In genomic region chr2:167833290-167833953, GRCm38 (mm10) we compare ENCODE assay signal across 8 mouse cellular contexts.
DNase-seq lines count a peak whose midpoint lies in the region; ATAC-seq lines count a peak whose summit lies in the region.

No protein-coding gene starts in this region.

- no peak overlapping the region for H3K4me3 ChIP-seq in intestine, embryonic 16.5 days (ENCODE audit: low read length)
- H3K4me3 ChIP-seq in liver, embryonic 15.5 days (replicated peaks), result no peak overlapping the region

- H3K27me3 ChIP-seq in intestine, embryonic 16.5 days (replicated peaks; ENCODE audit: control insufficient read depth, insufficient read depth, low read length), result no peaks in the 10 kb centered on the region
- H3K27me3 ChIP-seq in liver, embryonic 15.5 days, result peaks cover 11% of the 10 kb centered on the region

- H3K9me3 ChIP-seq in intestine, embryonic 16.5 days (ENCODE audit: control insufficient read depth, low read length), result no peaks in the 10 kb centered on the region; the same call in 1 of the 2 replicates
- no peaks in the 10 kb centered on the region for H3K9me3 ChIP-seq in liver, embryonic 15.5 days (replicated peaks)

- H3K9ac ChIP-seq in intestine, embryonic 16.5 days (ENCODE audit: low read depth, low read length), result peak overlapping the region; percentile 67
- H3K9ac ChIP-seq in liver, embryonic 15.5 days, result peak overlapping the region; percentile 18; the same call in 1 of the 2 replicates

- H3K4me1 ChIP-seq in intestine, embryonic 16.5 days (ENCODE audit: control insufficient read depth, insufficient read depth, low read length), result peaks cover 25% of the 10 kb centered on the region
- peaks cover 21% of the 10 kb centered on the region for H3K4me1 ChIP-seq in liver, embryonic 15.5 days (replicated peaks)

- WGBS in intestine, embryonic 16.5 days, result 22% methylated on average over 20 of the region's 20 CpGs
- 23% methylated on average over 20 of the region's 20 CpGs for WGBS in liver, embryonic 15.5 days (ENCODE audit: insufficient replicate concordance)

- H3K27ac ChIP-seq in intestine, embryonic 16.5 days (ENCODE audit: low read length), result peak overlapping the region; percentile 75
- H3K27ac ChIP-seq in liver, embryonic 15.5 days (replicated peaks), result no peak overlapping the region

- peak overlapping the region; percentile 31; the same call in 1 of the 2 replicates for H3K4me2 ChIP-seq in intestine, embryonic 16.5 days (ENCODE audit: low read depth, low read length)
- peak overlapping the region; percentile 30; the same call in 1 of the 2 replicates for H3K4me2 ChIP-seq in liver, embryonic 15.5 days

- no peaks in the 10 kb centered on the region for H3K36me3 ChIP-seq in intestine, embryonic 16.5 days (ENCODE audit: control insufficient read depth, insufficient read depth, low read length)
- no peaks in the 10 kb centered on the region for H3K36me3 ChIP-seq in liver, embryonic 15.5 days (replicated peaks)

- ATAC-seq in intestine, embryonic 16.5 days, result peak; percentile 74
- 0 out of 2 replicates have a peak, but pooled peaks have one; percentile 20 for ATAC-seq in liver, embryonic 15.5 days (ENCODE audit: insufficient read depth)

- DNase-seq in Muller cell, postnatal 12 days (ENCODE audit: inconsistent ontology term), result peak; percentile 79
- DNase-seq in adrenal gland, postnatal 4 days (ENCODE audit: low spot score in 2 of 2), result peak; percentile 44 to 69
- DNase-seq in heart, adult 18-20 months, result peak; percentile 92 to 95
- DNase-seq in ovary, postnatal 14 days (ENCODE audit: low spot score), result peak; percentile 55
- no peak for DNase-seq in layer of hippocampus, postnatal 25 days (ENCODE audit: extremely low spot score in 1 of 2, low spot score in 1 of 2)
- no peak for DNase-seq in frontal cortex, postnatal 14 days (ENCODE audit: low spot score in 2 of 2)

Comparison
In these comparisons a context has a peak if more than half of its experiments do, and no peak if none do; other contexts are left out.
1. DNase-seq: peak in Muller cell, postnatal 12 days (single experiment), adrenal gland, postnatal 4 days (2 of 2), heart, adult 18-20 months (2 of 2) and ovary, postnatal 14 days (single experiment); none in layer of hippocampus, postnatal 25 days (0 of 2) and frontal cortex, postnatal 14 days (0 of 2).